Mouse (Mus musculus) kidney, embryonic 15.5 days (tissue): ENCODE data around the gene Nav2. TPM values are rescaled to one million over a fixed set of nuclear protein-coding genes. Genes with fewer than 3 reads are reported as not detected.

Experiments used
- ATAC-seq: fragments of 200-750 bp; cut with Nextera tagmentation; replicated peaks from 2 replicates; pipeline ENCODE4 v1.8.0; 2017; ENCODE audit warnings: moderate TSS enrichment; ENCODE audit not compliant: low FRiP score
- H3K27ac ChIP-seq: fragments of 300-500 bp; sonication (generic); 2 replicates; pipeline ENCODE4 v1.5.1; 2015; ENCODE audit warnings: mild to moderate bottlenecking, inconsistent platforms
- H3K27me3 ChIP-seq: fragments of 300-500 bp; sonication (generic); 2 replicates; pipeline ENCODE4 v1.6.1; 2015; ENCODE audit warnings: inconsistent platforms
- H3K36me3 ChIP-seq: fragments of 300-500 bp; sonication (generic); 2 replicates; pipeline ENCODE4 v1.6.1; 2015; ENCODE audit warnings: inconsistent platforms
- H3K4me1 ChIP-seq: fragments of 300-500 bp; sonication (generic); 2 replicates; pipeline ENCODE4 v1.6.1; 2015; ENCODE audit warnings: inconsistent platforms
- H3K4me2 ChIP-seq: fragments of 300-500 bp; sonication (generic); 2 replicates; pipeline ENCODE4 v1.6.1; 2015; ENCODE audit warnings: moderate library complexity, mild to moderate bottlenecking, inconsistent platforms
- H3K4me3 ChIP-seq: fragments of 300-500 bp; sonication (generic); replicated peaks from 2 replicates; pipeline ENCODE4 v1.5.1; 2015; ENCODE audit warnings: mild to moderate bottlenecking, inconsistent platforms
- H3K9ac ChIP-seq: fragments of 300-500 bp; sonication (generic); 2 replicates; pipeline ENCODE4 v1.6.1; 2015; ENCODE audit warnings: mild to moderate bottlenecking, inconsistent platforms
- H3K9me3 ChIP-seq: fragments of 300-500 bp; sonication (generic); replicated peaks from 2 replicates; pipeline ENCODE4 v1.6.1; 2016; ENCODE audit warnings: inconsistent platforms
- WGBS: fragments of 180-500 bp; shearing (Covaris S2); methylation state at CpG from one replicate; pipeline ENCODE4 v1.1.7; 2015; ENCODE audit warnings: mixed read lengths; 5-methylcytosine and 5-hydroxymethylcytosine counted together
- polyA plus RNA-seq: library from polyadenylated mRNA; unstranded; fragments of >200 nt; fragmentation: Nextera tagmentation; extraction: Ambion mirVana; gene quantifications from 2 replicates; pipeline ENCODE4 v1.2.1, GENCODE M21; 2015

The Nav2 gene
- polyA plus RNA-seq, 1 experiment from 2014 or later = 28.8 TPM

DNA sequence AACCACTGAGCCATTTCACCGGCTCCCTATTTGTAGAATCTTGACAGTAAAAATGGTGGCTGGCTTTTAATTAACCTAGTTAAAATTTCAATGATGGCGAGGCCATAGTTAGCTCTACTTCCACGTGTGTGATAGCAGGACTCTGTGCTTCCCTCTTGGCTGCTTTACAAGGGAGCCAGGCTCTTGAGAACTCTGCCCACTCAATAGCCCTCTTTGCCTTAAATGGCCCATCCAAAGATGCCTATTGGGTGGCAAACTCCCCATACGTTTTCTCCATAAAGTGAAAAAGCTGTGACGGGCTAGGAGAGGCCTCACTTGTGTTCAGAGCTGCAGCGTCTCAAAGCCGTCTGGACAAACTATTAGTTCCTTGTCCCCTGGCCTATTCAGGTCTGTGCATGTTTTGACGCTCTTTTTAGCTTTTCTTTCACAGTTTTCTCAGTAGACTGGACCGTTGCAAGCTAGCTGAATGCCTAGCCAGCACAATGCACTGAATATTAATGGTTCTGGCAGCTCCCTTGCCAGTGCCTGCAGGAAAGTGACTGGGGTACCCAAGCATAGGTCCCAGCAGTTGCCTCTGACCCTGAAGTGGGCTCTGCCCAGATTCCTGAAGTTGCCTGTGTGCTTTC, 453.1 kb downstream of the Nav2 start:
- Histone ChIP-seq H3K4me2 (no peak overlapping the region), H3K4me3 (no peak overlapping the region), H3K36me3 (no peaks in the 10 kb centered on the region), H3K9ac (no peak overlapping the region), H3K27me3 (no peaks in the 10 kb centered on the region), H3K27ac (no peak overlapping the region), H3K4me1 (peaks cover 10% of the 10 kb centered on the region; the same call in 1 of the 2 replicates), H3K9me3 (no peaks in the 10 kb centered on the region)
- no peak for ATAC-seq
- 75% methylated on average over 9 of the region's 9 CpGs for WGBS

DNA sequence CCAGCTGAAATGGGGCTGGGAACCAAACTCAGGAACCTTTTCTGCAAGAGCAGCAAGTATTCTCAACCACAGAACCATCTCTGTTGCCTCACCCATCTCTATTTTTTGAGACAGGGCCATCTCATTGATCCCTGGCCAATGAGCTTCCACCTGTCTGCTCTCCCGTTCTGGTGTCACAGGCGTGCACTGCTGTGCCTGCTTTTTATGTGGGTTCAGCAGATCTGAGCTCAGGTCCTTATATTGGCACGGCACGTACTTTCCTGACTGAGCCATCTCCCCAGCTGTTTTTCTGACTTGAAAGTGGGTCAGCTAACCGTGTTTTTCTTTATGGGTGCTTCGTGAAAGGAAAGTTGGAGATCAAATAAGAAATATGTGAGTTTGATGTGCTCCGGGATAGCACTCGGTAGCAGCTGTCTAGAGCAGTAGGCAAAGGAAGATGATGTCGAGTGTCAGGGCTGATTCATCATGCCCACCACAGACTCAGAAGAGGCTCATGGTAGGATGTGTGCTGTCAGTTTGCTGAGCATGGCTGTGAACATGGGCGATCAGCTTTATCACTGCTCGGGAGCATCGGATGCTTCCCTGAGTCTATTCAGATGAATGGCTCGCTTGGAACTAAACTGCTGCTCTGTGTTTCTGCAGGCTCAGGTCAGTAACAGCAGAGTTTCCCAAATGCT, 456.1 kb downstream of the Nav2 start:
- 90% methylated on average over 13 of the region's 13 CpGs for whole genome bisulfite sequencing
- no peak overlapping the region for H3K4me3 ChIP-seq
- H3K27me3 ChIP-seq = no peaks in the 10 kb centered on the region
- no peak for ATAC-seq
- no peaks in the 10 kb centered on the region for H3K9me3 ChIP-seq
- H3K36me3 ChIP-seq = no peaks in the 10 kb centered on the region
- H3K27ac ChIP-seq = no peak overlapping the region
- H3K9ac ChIP-seq = no peak overlapping the region
- peaks cover 12% of the 10 kb centered on the region for H3K4me1 ChIP-seq
- no peak overlapping the region for H3K4me2 ChIP-seq

- Histone ChIP-seq H3K9ac (no peak overlapping the region), H3K9me3 (no peaks in the 10 kb centered on the region), H3K4me3 (no peak overlapping the region), H3K27me3 (no peaks in the 10 kb centered on the region), H3K4me1 (peaks cover 12% of the 10 kb centered on the region), H3K27ac (no peak overlapping the region), H3K4me2 (no peak overlapping the region), H3K36me3 (no peaks in the 10 kb centered on the region)
- WGBS = 29% methylated on average over 5 of the region's 5 CpGs
- no peak; the same call in 1 of the 2 replicates for ATAC-seq
These were observed 460.1 kb downstream of the Nav2 start for GRCm38 (mm10) chr7:49368590-49368989.

DNA sequence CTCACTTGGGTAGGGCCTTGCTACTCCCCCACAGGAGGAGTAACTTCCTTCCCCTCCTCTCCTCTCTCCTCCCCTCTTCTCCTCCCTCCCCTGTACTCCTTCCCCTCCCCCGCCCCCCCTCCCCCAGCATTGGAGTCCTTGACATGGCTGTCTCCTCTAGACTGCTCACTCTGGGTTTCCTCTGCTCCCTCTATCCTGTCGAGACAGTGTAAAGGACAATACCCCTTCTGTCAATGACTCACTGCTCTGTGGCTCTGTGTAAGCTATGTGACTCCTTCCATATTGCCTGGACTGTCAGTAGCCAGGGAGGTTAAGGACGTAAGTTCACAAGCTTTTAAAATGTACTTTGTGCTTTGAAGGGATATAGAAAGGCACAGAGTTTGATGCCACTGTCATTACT, 460.5 kb downstream of the Nav2 start:
- H3K36me3 ChIP-seq = no peaks in the 10 kb centered on the region
- H3K27me3 ChIP-seq = no peaks in the 10 kb centered on the region
- no peak overlapping the region for H3K27ac ChIP-seq
- 52% methylated on average over 3 of the region's 3 CpGs for WGBS
- peaks cover 12% of the 10 kb centered on the region for H3K4me1 ChIP-seq
- no peak overlapping the region for H3K4me3 ChIP-seq
- H3K4me2 ChIP-seq = no peak overlapping the region
- no peak overlapping the region for H3K9ac ChIP-seq
- ATAC-seq = peak; percentile 63; the same call in 1 of the 2 replicates
- H3K9me3 ChIP-seq = no peaks in the 10 kb centered on the region

DNA sequence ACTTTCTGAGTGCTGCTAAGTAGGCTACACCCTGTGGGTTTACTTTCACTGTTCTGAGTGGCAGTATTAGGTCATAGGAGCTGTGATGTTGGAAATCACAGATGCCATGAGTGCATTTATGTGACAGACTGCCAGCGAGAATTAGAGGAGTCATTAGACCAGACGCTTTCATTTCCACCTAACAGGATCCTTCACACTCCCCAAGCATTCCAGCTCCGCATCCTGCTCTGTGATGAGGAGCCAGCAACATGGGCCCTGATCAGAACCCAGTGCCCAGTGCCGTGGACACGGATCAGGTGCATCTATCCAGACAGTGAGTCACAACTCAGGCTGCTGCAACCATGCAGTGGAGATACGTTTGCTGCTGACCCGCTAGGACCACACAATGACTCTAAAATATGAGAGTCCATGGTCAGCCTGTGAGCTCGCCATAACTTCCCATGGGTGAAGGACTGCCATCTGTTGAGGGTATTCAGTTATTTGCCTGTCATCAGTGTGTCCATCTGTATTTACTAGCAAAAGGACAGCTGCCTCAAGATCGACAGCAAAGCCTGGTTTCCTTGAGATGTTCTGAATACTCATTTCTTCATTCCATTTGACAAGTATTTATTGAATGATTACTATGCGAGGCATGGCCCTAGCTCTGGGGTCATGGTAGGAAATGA, 461.4 kb downstream of the Nav2 start:
- Histone ChIP-seq H3K9ac (no peak overlapping the region), H3K9me3 (no peaks in the 10 kb centered on the region), H3K4me3 (no peak overlapping the region), H3K4me2 (no peak overlapping the region), H3K36me3 (no peaks in the 10 kb centered on the region), H3K27ac (no peak overlapping the region), H3K27me3 (no peaks in the 10 kb centered on the region), H3K4me1 (peaks cover 12% of the 10 kb centered on the region)
- no peak for ATAC-seq
- 85% methylated on average over 10 of the region's 10 CpGs for WGBS

GRCm38 (mm10) chr7:49371345-49371744, 462.8 kb downstream of the Nav2 start:
- Histone ChIP-seq H3K9ac (no peak overlapping the region), H3K27me3 (no peaks in the 10 kb centered on the region), H3K4me2 (no peak overlapping the region), H3K27ac (no peak overlapping the region), H3K9me3 (no peaks in the 10 kb centered on the region), H3K4me1 (peaks cover 17% of the 10 kb centered on the region), H3K36me3 (no peaks in the 10 kb centered on the region), H3K4me3 (no peak overlapping the region)
- WGBS = 95% methylated on average over 2 of the region's 2 CpGs
- ATAC-seq = no peak

DNA sequence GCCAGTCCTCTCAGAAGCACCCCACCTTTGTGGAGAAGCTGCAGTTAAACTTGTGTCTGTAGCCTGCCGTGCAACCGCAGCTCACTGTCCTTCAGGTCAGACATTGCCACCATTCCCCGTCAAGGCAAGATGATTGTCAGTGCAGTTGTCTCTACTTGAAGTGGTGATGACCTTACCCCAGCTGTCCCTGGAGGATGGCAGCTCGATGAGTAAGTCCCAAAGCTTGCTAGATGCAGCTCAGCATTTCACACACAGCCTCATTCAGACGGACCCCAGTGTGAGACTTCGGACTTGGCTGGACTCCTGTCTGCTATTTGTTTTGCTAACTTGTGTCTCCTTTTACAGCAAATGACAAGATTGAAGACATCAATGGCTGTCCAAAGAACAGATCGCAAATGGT, 463.5 kb downstream of the Nav2 start:
- Histone ChIP-seq H3K4me1 (peaks cover 17% of the 10 kb centered on the region), H3K9ac (no peak overlapping the region), H3K27ac (no peak overlapping the region), H3K27me3 (no peaks in the 10 kb centered on the region), H3K4me3 (no peak overlapping the region), H3K4me2 (no peak overlapping the region), H3K36me3 (no peaks in the 10 kb centered on the region), H3K9me3 (no peaks in the 10 kb centered on the region)
- ATAC-seq = no peak
- WGBS = 71% methylated on average over 7 of the region's 7 CpGs

DNA sequence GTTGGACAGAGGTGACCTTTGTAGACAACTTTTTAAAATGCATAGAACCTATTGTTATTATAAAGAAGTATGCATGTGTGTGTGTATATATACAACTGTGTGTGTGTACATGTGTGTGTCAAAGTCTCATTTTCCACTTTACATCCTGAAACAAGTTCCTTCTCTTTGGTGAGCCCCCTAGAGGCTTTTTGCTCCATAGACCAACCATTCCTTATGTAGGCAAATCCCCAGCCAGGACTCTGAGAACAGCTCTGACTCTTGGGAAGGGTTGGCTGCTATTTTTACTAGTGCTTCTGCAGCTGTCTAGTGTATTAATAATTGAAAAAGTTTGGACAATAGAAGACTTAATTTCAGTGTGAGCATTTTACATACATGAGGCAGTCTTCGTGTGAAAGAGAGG, 464.7 kb downstream of the Nav2 start:
- Histone ChIP-seq H3K4me1 (peaks cover 12% of the 10 kb centered on the region), H3K4me2 (no peak overlapping the region), H3K36me3 (0 out of 2 replicates have a peak, but pooled peaks cover 8% of the 10 kb centered on the region), H3K27ac (no peak overlapping the region), H3K9ac (no peak overlapping the region), H3K27me3 (no peaks in the 10 kb centered on the region), H3K9me3 (no peaks in the 10 kb centered on the region), H3K4me3 (no peak overlapping the region)
- WGBS = 87% methylated on average over 1 of the region's 1 CpGs
- no peak for ATAC-seq

DNA sequence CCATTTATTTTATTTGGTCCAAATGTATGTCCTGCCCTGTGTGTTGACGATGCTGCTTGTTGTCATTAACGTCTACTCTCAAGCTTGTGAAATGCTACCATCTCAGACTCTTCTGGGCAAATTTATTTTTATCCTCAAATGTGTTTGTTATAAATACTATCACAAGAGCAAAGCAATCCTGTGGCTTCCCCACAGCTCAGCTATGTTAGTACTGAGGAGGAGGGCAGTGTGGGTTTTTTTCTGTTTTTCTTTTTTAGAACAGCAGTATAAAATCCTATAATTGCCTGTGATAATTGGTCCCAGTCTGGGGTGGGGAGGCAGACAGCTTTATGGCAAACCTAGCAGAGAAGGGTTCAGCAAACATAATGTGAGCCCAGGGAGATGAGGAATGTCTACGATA, 465.1 kb downstream of the Nav2 start:
- Histone ChIP-seq H3K36me3 (0 out of 2 replicates have a peak, but pooled peaks cover 8% of the 10 kb centered on the region), H3K27me3 (no peaks in the 10 kb centered on the region), H3K27ac (no peak overlapping the region), H3K9ac (no peak overlapping the region), H3K9me3 (no peaks in the 10 kb centered on the region), H3K4me2 (no peak overlapping the region), H3K4me1 (peaks cover 8% of the 10 kb centered on the region), H3K4me3 (no peak overlapping the region)
- WGBS = 73% methylated on average over 3 of the region's 3 CpGs
- ATAC-seq = no peak

DNA sequence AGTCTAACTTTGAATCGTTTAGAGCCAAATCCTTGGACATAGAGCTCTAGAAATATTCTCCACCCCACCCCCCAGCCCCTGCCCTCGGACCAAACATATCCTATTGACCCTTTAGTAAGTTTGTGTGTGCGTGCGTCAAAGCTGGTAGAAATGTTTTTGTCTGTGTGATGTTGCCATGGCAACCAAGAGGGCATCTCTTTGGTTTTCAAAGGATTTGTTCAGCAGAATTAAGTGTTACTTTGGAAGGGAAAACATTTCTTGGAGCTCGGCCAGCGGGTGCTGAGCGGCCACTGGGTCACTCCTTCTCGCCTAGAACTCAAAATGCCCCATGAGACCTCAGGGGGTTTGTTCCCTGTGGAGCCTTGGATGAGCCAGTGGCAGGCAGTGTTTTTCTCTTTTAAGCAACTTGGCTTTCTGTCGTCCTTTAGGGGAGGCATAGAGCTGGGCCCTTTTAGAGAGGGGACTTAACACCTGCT, 467.0 kb downstream of the Nav2 start:
- Histone ChIP-seq H3K4me3 (no peak overlapping the region), H3K27ac (no peak overlapping the region), H3K9me3 (no peaks in the 10 kb centered on the region), H3K36me3 (0 out of 2 replicates have a peak, but pooled peaks cover 8% of the 10 kb centered on the region), H3K4me1 (peaks cover 7% of the 10 kb centered on the region; the same call in 1 of the 2 replicates), H3K4me2 (no peak overlapping the region), H3K9ac (no peak overlapping the region), H3K27me3 (no peaks in the 10 kb centered on the region)
- no peak for ATAC-seq
- WGBS = 49% methylated on average over 9 of the region's 9 CpGs

- Histone ChIP-seq H3K4me3 (no peak overlapping the region), H3K27me3 (no peaks in the 10 kb centered on the region), H3K36me3 (0 out of 2 replicates have a peak, but pooled peaks cover 8% of the 10 kb centered on the region), H3K4me1 (peaks cover 15% of the 10 kb centered on the region; the same call in 1 of the 2 replicates), H3K4me2 (no peak overlapping the region), H3K9me3 (no peaks in the 10 kb centered on the region), H3K27ac (no peak overlapping the region), H3K9ac (no peak overlapping the region)
- no peak for ATAC-seq
- WGBS = 40% methylated on average over 5 of the region's 5 CpGs
These were observed 470.1 kb downstream of the Nav2 start for GRCm38 (mm10) chr7:49378608-49379007.

- no peak overlapping the region for H3K4me3 ChIP-seq
- ATAC-seq = no peak
- H3K4me2 ChIP-seq = no peak overlapping the region
- H3K4me1 ChIP-seq = peaks cover 13% of the 10 kb centered on the region; the same call in 1 of the 2 replicates
- 0 out of 2 replicates have a peak, but pooled peaks cover 8% of the 10 kb centered on the region for H3K36me3 ChIP-seq
- H3K9me3 ChIP-seq = peaks cover 3% of the 10 kb centered on the region; the same call in 1 of the 2 replicates
- no peaks in the 10 kb centered on the region for H3K27me3 ChIP-seq
- WGBS = 80% methylated on average over 9 of the region's 9 CpGs
- no peak overlapping the region for H3K9ac ChIP-seq
- no peak overlapping the region for H3K27ac ChIP-seq
These were observed 472.4 kb downstream of the Nav2 start for GRCm38 (mm10) chr7:49380940-49381339.
